Mouse (Mus musculus) embryonic facial prominence, embryonic 12.5 days (tissue): Measurements from ENCODE around the gene Rnf181. TPM values are rescaled to one million over a fixed set of nuclear protein-coding genes. Genes with fewer than 3 reads are reported as not detected.

Experiments used
- ATAC-seq: fragments of 200-750 bp; cut with Nextera tagmentation; 2 replicates; pipeline ENCODE4 v1.8.0; 2017; ENCODE audit not compliant: insufficient number of reproducible peaks, insufficient read depth, low FRiP score, low TSS enrichment
- H3K27ac ChIP-seq: fragments of 300-500 bp; sonication (generic); 2 replicates; pipeline ENCODE4 v1.5.1; 2016; ENCODE audit warnings: mild to moderate bottlenecking
- H3K27me3 ChIP-seq: fragments of 300-500 bp; sonication (generic); 2 replicates; pipeline ENCODE4 v1.6.1; 2016; ENCODE audit warnings: mild to moderate bottlenecking, moderate library complexity
- H3K36me3 ChIP-seq: fragments of 300-500 bp; sonication (generic); 2 replicates; pipeline ENCODE4 v1.6.1; 2016; ENCODE audit warnings: mild to moderate bottlenecking
- H3K4me1 ChIP-seq: fragments of 300-500 bp; sonication (generic); 2 replicates; pipeline ENCODE4 v1.6.1; 2016
- H3K4me2 ChIP-seq: fragments of 300-500 bp; sonication (generic); replicated peaks from 2 replicates; pipeline ENCODE4 v1.6.1; 2016; ENCODE audit warnings: mild to moderate bottlenecking, moderate library complexity
- H3K4me3 ChIP-seq: fragments of 300-500 bp; sonication (generic); 2 replicates; pipeline ENCODE4 v1.5.1; 2016; ENCODE audit warnings: mild to moderate bottlenecking
- H3K9ac ChIP-seq: fragments of 300-500 bp; sonication (generic); 2 replicates; pipeline ENCODE4 v1.6.1; 2016; ENCODE audit warnings: mild to moderate bottlenecking, moderate library complexity
- H3K9me3 ChIP-seq: fragments of 300-500 bp; sonication (generic); 2 replicates; pipeline ENCODE4 v1.6.1; 2016; ENCODE audit warnings: mild to moderate bottlenecking, moderate library complexity
- WGBS: fragments of 180-500 bp; shearing (Covaris S2); methylation state at CpG from one replicate; pipeline ENCODE4 v1.1.7; 2016; 5-methylcytosine and 5-hydroxymethylcytosine counted together
- polyA plus RNA-seq: library from polyadenylated mRNA; unstranded; fragments of >200 nt; fragmentation: Nextera tagmentation; extraction: Ambion mirVana; gene quantifications from 2 replicates; pipeline ENCODE4 v1.2.1, GENCODE M21; 2016

The Rnf181 gene
- polyA plus RNA-seq, 1 experiment from 2014 or later, result 88.0 TPM

DNA sequence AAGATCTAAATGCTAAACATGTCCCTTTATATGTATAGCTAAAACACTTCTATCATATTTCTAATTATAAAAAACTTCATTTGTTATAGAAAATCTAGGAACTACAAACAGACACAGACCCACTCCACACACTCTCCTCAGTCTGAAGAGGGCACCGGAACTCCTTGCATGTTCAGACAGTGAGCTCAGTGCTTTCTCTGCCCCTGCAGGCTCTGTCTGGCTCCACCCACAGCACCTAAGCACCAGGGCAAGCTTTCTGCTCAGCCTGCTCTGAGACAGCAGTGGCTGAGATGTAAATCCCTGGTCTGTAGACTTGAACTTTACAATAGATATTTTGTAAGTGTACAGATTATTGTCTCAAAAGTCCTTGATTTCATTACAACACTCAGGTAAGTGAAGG lies 50.7 kb downstream of the Rnf181 start:
- H3K36me3 ChIP-seq, result peaks cover 59% of the 10 kb centered on the region

GRCm38 (mm10) chr6:72315384-72315783 lies 51.4 kb downstream of the Rnf181 start:
- Histone ChIP-seq H3K9ac (no peak overlapping the region), H3K36me3 (peaks cover 52% of the 10 kb centered on the region)
- no peak for ATAC-seq

More for the DNA sequence above, 50.7 kb downstream of the Rnf181 start:
- Histone ChIP-seq H3K9ac (no peak overlapping the region), H3K4me1 (no peaks in the 10 kb centered on the region), H3K27ac (no peak overlapping the region), H3K27me3 (no peaks in the 10 kb centered on the region), H3K9me3 (no peaks in the 10 kb centered on the region), H3K4me3 (no peak overlapping the region), H3K4me2 (no peak overlapping the region)
- 67% methylated on average over 1 of the region's 1 CpGs for WGBS
- no peak for ATAC-seq

GRCm38 (mm10) chr6:72313124-72313867 lies 53.5 kb downstream of the Rnf181 start:
- ATAC-seq, result no peak
- Histone ChIP-seq H3K9ac (no peak overlapping the region), H3K4me2 (no peak overlapping the region), H3K27me3 (no peaks in the 10 kb centered on the region), H3K36me3 (peaks cover 34% of the 10 kb centered on the region), H3K27ac (no peak overlapping the region), H3K4me3 (no peak overlapping the region), H3K9me3 (no peaks in the 10 kb centered on the region), H3K4me1 (no peaks in the 10 kb centered on the region)
- 88% methylated on average over 11 of the region's 11 CpGs for WGBS

More at GRCm38 (mm10) chr6:72315384-72315783, 51.4 kb downstream of the Rnf181 start:
- H3K9me3 ChIP-seq, result no peaks in the 10 kb centered on the region
- H3K4me3 ChIP-seq, result no peak overlapping the region
- no peaks in the 10 kb centered on the region for H3K27me3 ChIP-seq
- 84% methylated on average over 2 of the region's 2 CpGs for WGBS
- no peak overlapping the region for H3K27ac ChIP-seq
- H3K4me1 ChIP-seq, result no peaks in the 10 kb centered on the region
- no peak overlapping the region for H3K4me2 ChIP-seq

GRCm38 (mm10) chr6:72312198-72312597 lies 54.6 kb downstream of the Rnf181 start:
- Histone ChIP-seq H3K27ac (no peak overlapping the region), H3K27me3 (no peaks in the 10 kb centered on the region), H3K4me1 (no peaks in the 10 kb centered on the region), H3K4me2 (no peak overlapping the region), H3K9ac (no peak overlapping the region), H3K9me3 (no peaks in the 10 kb centered on the region), H3K4me3 (no peak overlapping the region), H3K36me3 (peaks cover 23% of the 10 kb centered on the region)
- ATAC-seq, result no peak
- WGBS, result 88% methylated on average over 3 of the region's 3 CpGs

Other genes starting within 250 kb of the Rnf181 start
- 16.4 and 18.6 TPM in 2 replicates for gene Atoh8, start 131.4 kb downstream of the Rnf181 start, polyA plus RNA-seq
- gene Sftpb, start 62.3 kb downstream of the Rnf181 start, polyA plus RNA-seq, result not detected in 2 replicates
- 64.5 and 67.4 TPM in 2 replicates for gene Usp39, start 21.8 kb downstream of the Rnf181 start, polyA plus RNA-seq
- gene 0610030E20Rik, start 19.6 kb downstream of the Rnf181 start, polyA plus RNA-seq, result 30.0 and 33.0 TPM in 2 replicates
- 8.9 and 9.7 TPM in 2 replicates for gene Tmem150a, start 11.5 kb downstream of the Rnf181 start, polyA plus RNA-seq
- 14.5 and 19.9 TPM in 2 replicates for gene Vamp5, start 13.5 kb upstream of the Rnf181 start, polyA plus RNA-seq
- gene Vamp8, start 23.7 kb upstream of the Rnf181 start, polyA plus RNA-seq, result 90.7 and 98.1 TPM in 2 replicates
- gene Ggcx, start 47.4 kb upstream of the Rnf181 start, polyA plus RNA-seq, result 34.4 and 38.5 TPM in 2 replicates
- 387 and 404 TPM in 2 replicates for gene Mat2a, start 72.6 kb upstream of the Rnf181 start, polyA plus RNA-seq
- gene Sh2d6, start 154.8 kb upstream of the Rnf181 start, polyA plus RNA-seq, result not detected in 2 replicates
- gene Capg, start 177.4 kb upstream of the Rnf181 start, polyA plus RNA-seq, result 25.9 and 28.0 TPM in 2 replicates
- 14.2 and 16.4 TPM in 2 replicates for gene Elmod3, start 231.5 kb upstream of the Rnf181 start, polyA plus RNA-seq
- gene Retsat, start 231.5 kb upstream of the Rnf181 start, polyA plus RNA-seq, result 9.5 and 10.3 TPM in 2 replicates